In genomic region chr5:104327389-104327788, GRCm38 (mm10) we compare ENCODE assay signal across 38 mouse cellular contexts. TPM values are rescaled to one million over a fixed set of nuclear protein-coding genes. Genes with fewer than 3 reads are reported as not detected.
"Had no signal": no experiment of that assay in that cellular context is flagged by ENCODE, and none has a peak within 500 bp of the region (broad histone marks: within the 10 kb centered on the region; RNA-seq: fewer than 3 reads in every experiment).

No protein-coding gene starts in this region.

- H3K4me1 ChIP-seq: heart, embryonic 13.5 days; heart, embryonic 15.5 days; hindbrain, embryonic 13.5 days; hindbrain, embryonic 15.5 days; limb, embryonic 10.5 days; limb, embryonic 12.5 days; liver, embryonic 13.5 days; liver, embryonic 15.5 days had no signal

- H3K9me3 ChIP-seq: heart, embryonic 13.5 days; heart, embryonic 15.5 days; hindbrain, embryonic 13.5 days; hindbrain, embryonic 15.5 days; limb, embryonic 10.5 days; liver, embryonic 13.5 days; liver, embryonic 15.5 days had no signal

- H3K4me2 ChIP-seq: heart, embryonic 11.5 days; heart, embryonic 13.5 days; heart, embryonic 15.5 days; hindbrain, embryonic 13.5 days; hindbrain, embryonic 15.5 days; limb, embryonic 12.5 days; liver, embryonic 11.5 days; liver, embryonic 13.5 days; liver, embryonic 15.5 days had no signal

- H3K9ac ChIP-seq: heart, embryonic 13.5 days; heart, embryonic 15.5 days; hindbrain, embryonic 13.5 days; hindbrain, embryonic 15.5 days; liver, embryonic 13.5 days; liver, embryonic 15.5 days had no signal

- H3K36me3 ChIP-seq: heart, embryonic 13.5 days; heart, embryonic 15.5 days; hindbrain, embryonic 13.5 days; hindbrain, embryonic 15.5 days; limb, embryonic 10.5 days; limb, embryonic 12.5 days; liver, embryonic 13.5 days; liver, embryonic 15.5 days had no signal

- H3K27ac ChIP-seq: gastrocnemius, adult 2 months; heart, embryonic 13.5 days; heart, embryonic 15.5 days; hindbrain, embryonic 13.5 days; hindbrain, embryonic 15.5 days; hindbrain, postnatal 0 days; layer of hippocampus, adult 2 months; left cerebral cortex, adult 2 months; limb, embryonic 10.5 days; limb, embryonic 12.5 days; liver, embryonic 13.5 days; liver, embryonic 15.5 days had no signal

- ATAC-seq: intestine, postnatal 0 days had no signal

- H3K4me3 ChIP-seq: gastrocnemius, adult 2 months; heart, embryonic 13.5 days; heart, embryonic 15.5 days; hindbrain, embryonic 13.5 days; hindbrain, embryonic 15.5 days; layer of hippocampus, adult 2 months; left cerebral cortex, adult 2 months; limb, embryonic 10.5 days; limb, embryonic 12.5 days; liver, embryonic 13.5 days; liver, embryonic 15.5 days had no signal

- H3K27me3 ChIP-seq: heart, embryonic 13.5 days; heart, embryonic 15.5 days; hindbrain, embryonic 13.5 days; hindbrain, embryonic 15.5 days; liver, embryonic 13.5 days; liver, embryonic 15.5 days had no signal

- DNase-seq: gastrocnemius, adult 2 months; gastrocnemius, postnatal 14 days; gastrocnemius, postnatal 36 days; heart, adult 18-20 months; heart, postnatal 14 days; heart, postnatal 36 days; kidney, adult 18-20 months; kidney, adult 8-10 months; kidney, postnatal 10 days; kidney, postnatal 25 days; kidney, postnatal 4 days; liver; liver, embryonic 13.5 days had no signal

RNA-seq across cellular contexts. Expression of gene Mepe, which starts 2.3 kb away (rescaled TPM):
- total RNA-seq: gastrocnemius, adult 2 months; gastrocnemius, postnatal 14 days; gastrocnemius, postnatal 36 days; heart, adult 18-20 months; heart, postnatal 14 days; heart, postnatal 36 days; hematopoietic stem cell, adult 5-6 weeks; hindbrain, postnatal 0 days; layer of hippocampus, adult 2 months; layer of hippocampus, postnatal 10 days; layer of hippocampus, postnatal 25 days; left cerebral cortex, adult 2 months; left cerebral cortex, postnatal 14 days; left cerebral cortex, postnatal 36 days had no signal
- polyA plus RNA-seq: gonadal fat pad, adult 2 months; heart, embryonic 11.5 days; heart, embryonic 13.5 days; heart, embryonic 15.5 days; heart, postnatal 0 days; hindbrain, embryonic 11.5 days; hindbrain, embryonic 13.5 days; hindbrain, embryonic 15.5 days; hindbrain, postnatal 0 days; intestine, embryonic 14.5 days; intestine, postnatal 0 days; kidney, embryonic 14.5 days; kidney, embryonic 16.5 days; limb, embryonic 10.5 days; limb, embryonic 12.5 days; limb, embryonic 14.5 days; liver, embryonic 11.5 days; liver, embryonic 13.5 days; liver, embryonic 15.5 days had no signal

RNA-seq across cellular contexts. Expression of gene Ibsp, which starts 28.4 kb away (rescaled TPM):
- total RNA-seq: gastrocnemius, adult 2 months; gastrocnemius, postnatal 14 days; gastrocnemius, postnatal 36 days; heart, adult 18-20 months; heart, postnatal 14 days; heart, postnatal 36 days had no signal
- polyA plus RNA-seq: gonadal fat pad, adult 2 months; heart, embryonic 11.5 days; heart, postnatal 0 days; intestine, postnatal 0 days; kidney, embryonic 14.5 days; limb, embryonic 10.5 days; limb, embryonic 12.5 days; liver, embryonic 11.5 days; liver, embryonic 13.5 days; liver, embryonic 15.5 days had no signal
